ENCODE assay signal across 15 mouse cellular contexts in genomic region chr3:30864640-30865039, GRCm38 (mm10). TPM values are rescaled to one million over a fixed set of nuclear protein-coding genes. Genes with fewer than 3 reads are reported as not detected.
A peak's percentile ranks its signal among the peaks of the same experiment; 100 is the strongest.
DNase-seq lines count a peak whose midpoint lies in the region; ATAC-seq and TF ChIP-seq lines count a peak whose summit lies in the region.
"Had no signal": no experiment of that assay in that cellular context is flagged by ENCODE, and none has a peak within 500 bp of the region (broad histone marks: within the 10 kb centered on the region; RNA-seq: fewer than 3 reads in every experiment).

No protein-coding gene starts in this region.

- DNase-seq in heart, adult 8-10 months (ENCODE audit: low spot score), result peak; percentile 41
- DNase-seq in lung, postnatal 25 days (ENCODE audit: low spot score), result peak; percentile 27
- no peak for DNase-seq in lung, postnatal 10 days
- no peak for DNase-seq in adrenal gland, postnatal 4 days (ENCODE audit: low spot score in 2 of 2)
- no peak for DNase-seq in thymus, adult 18-20 months
- DNase-seq: cerebellum, adult 18-20 months; kidney, adult 11 months; right cerebral cortex, adult 18-20 months; thymus, postnatal 4 days had no signal

- H3K36me3 ChIP-seq in heart, embryonic 11.5 days (ENCODE audit: control insufficient read depth, insufficient read depth, low read length), result no peaks in the 10 kb centered on the region
- H3K36me3 ChIP-seq in small intestine, adult 2 months (ENCODE audit: control insufficient read depth, insufficient read depth, low read length), result 0 out of 2 replicates have a peak, but pooled peaks cover 1% of the 10 kb centered on the region
- H3K36me3 ChIP-seq: hindbrain, embryonic 13.5 days; midbrain, embryonic 13.5 days had no signal

- no peak overlapping the region for H3K4me2 ChIP-seq in heart, embryonic 11.5 days
- H3K4me2 ChIP-seq: hindbrain, embryonic 13.5 days; midbrain, embryonic 13.5 days had no signal

- TF ChIP-seq CTCF in small intestine, adult 2 months (IDR thresholded peaks at IDR 0.05; ENCODE audit: extremely low read depth, insufficient read length, insufficient replicate concordance, low read depth, low read length), result no peak

- no peak for TF ChIP-seq POLR2A in small intestine, adult 2 months (IDR thresholded peaks at IDR 0.05; ENCODE audit: low read depth, low read length)

- no peak for ATAC-seq in heart, embryonic 11.5 days (replicated peaks; ENCODE audit: insufficient number of reproducible peaks, low FRiP score, low TSS enrichment)
- ATAC-seq in granulocyte monocyte progenitor cell, adult 5-6 weeks (replicated peaks; ENCODE audit: poor library complexity, severe bottlenecking), result peak; percentile 74
- ATAC-seq: midbrain, embryonic 13.5 days had no signal

- no peak overlapping the region for H3K27ac ChIP-seq in heart, embryonic 11.5 days (ENCODE audit: low read depth, low read length)
- H3K27ac ChIP-seq in small intestine, adult 2 months (ENCODE audit: insufficient read depth, low read depth, low read length), result peak overlapping the region; percentile 41
- H3K27ac ChIP-seq: hindbrain, embryonic 13.5 days; liver, embryonic 14.5 days; midbrain, embryonic 13.5 days had no signal

- WGBS in heart, embryonic 11.5 days (ENCODE audit: insufficient replicate concordance), result 69% methylated on average over 1 of the region's 1 CpGs
- WGBS in small intestine, adult 2 months, result 51% methylated on average over 1 of the region's 1 CpGs

- H3K9me3 ChIP-seq in heart, embryonic 11.5 days (replicated peaks; ENCODE audit: control insufficient read depth, low read length), result no peaks in the 10 kb centered on the region
- H3K9me3 ChIP-seq: hindbrain, embryonic 13.5 days; midbrain, embryonic 13.5 days had no signal

- no peaks in the 10 kb centered on the region for H3K4me1 ChIP-seq in heart, embryonic 11.5 days (ENCODE audit: control insufficient read depth, insufficient read depth, low read length)
- peaks cover 4% of the 10 kb centered on the region; the same call in 1 of the 2 replicates for H3K4me1 ChIP-seq in small intestine, adult 2 months (ENCODE audit: control insufficient read depth, insufficient read depth, insufficient read length, low read length)
- H3K4me1 ChIP-seq: hindbrain, embryonic 13.5 days; midbrain, embryonic 13.5 days had no signal

- H3K4me3 ChIP-seq in heart, embryonic 11.5 days (ENCODE audit: low read depth, low read length), result no peak overlapping the region
- H3K4me3 ChIP-seq in small intestine, adult 2 months (ENCODE audit: low read depth, low read length), result no peak overlapping the region
- H3K4me3 ChIP-seq: hindbrain, embryonic 13.5 days; midbrain, embryonic 13.5 days had no signal

- H3K9ac ChIP-seq in heart, embryonic 11.5 days (ENCODE audit: low read depth, low read length), result no peak overlapping the region
- H3K9ac ChIP-seq: hindbrain, embryonic 13.5 days; liver, embryonic 14.5 days; midbrain, embryonic 13.5 days had no signal

- no peaks in the 10 kb centered on the region for H3K27me3 ChIP-seq in heart, embryonic 11.5 days (ENCODE audit: control insufficient read depth, insufficient read depth, low read length)
- H3K27me3 ChIP-seq in small intestine, adult 2 months (ENCODE audit: control insufficient read depth, insufficient read depth, low read length), result no peaks in the 10 kb centered on the region
- H3K27me3 ChIP-seq: hindbrain, embryonic 13.5 days; midbrain, embryonic 13.5 days had no signal

RNA-seq across cellular contexts. Expression of gene Gpr160, which starts 8.9 kb away (rescaled TPM):
- total RNA-seq in heart, adult 8-10 months (2022), result 1 to 10 TPM; 1.4 to 2.5 (median 2.0) TPM
- polyA plus RNA-seq in heart, embryonic 11.5 days (2014; fragmentation: Nextera tagmentation; extraction: Ambion mirVana), result 0.62 and 1.2 TPM in 2 replicates
- 62.9 and 64.4 TPM in 2 replicates for total RNA-seq in granulocyte monocyte progenitor cell, adult 5-6 weeks (2014; fragmentation: Nextera tagmentation)
- 50.5 and 70.7 TPM in 2 replicates for total RNA-seq in granulocyte monocyte progenitor cell, adult 5-6 weeks (2017)
- 19.1 and 35.8 TPM in 2 replicates for polyA plus RNA-seq in small intestine, adult 2 months (2012; rRNA removed)
- 1 to 10 TPM; 2.3 to 2.7 TPM for total RNA-seq in adrenal gland, postnatal 4 days (2021)

Comparison
In these comparisons a context has a peak if more than half of its experiments do, and no peak if none do; other contexts are left out.
1. DNase-seq: peak in heart, adult 8-10 months (single experiment) and lung, postnatal 25 days (single experiment); none in lung, postnatal 10 days (single experiment), adrenal gland, postnatal 4 days (0 of 2) and thymus, adult 18-20 months (0 of 2).
2. RNA of gene Gpr160, which starts 8.9 kb away (total RNA-seq): 50.5 to 70.7 TPM in granulocyte monocyte progenitor cell, adult 5-6 weeks; 2.3 to 2.7 TPM in adrenal gland, postnatal 4 days and 1.4 to 2.5 TPM in heart, adult 8-10 months; every median in the first group is over 10 times any median in the second.